Mouse (Mus musculus) gastrocnemius, adult 2 months (tissue): ENCODE measurements around the gene Gse1. TPM values are rescaled to one million over a fixed set of nuclear protein-coding genes. Genes with fewer than 3 reads are reported as not detected.
A peak's percentile ranks its signal among the peaks of the same experiment; 100 is the strongest.

Experiments
- DNase-seq: peaks from one replicate; pipeline ENCODE4 v3.0.0; 2022
- H3K27ac ChIP-seq: fragments of 200-600 bp; 2 replicates; pipeline ENCODE4 v1.8.1; 2022; ENCODE audit warnings: mild to moderate bottlenecking
- H3K4me3 ChIP-seq: fragments of 200-600 bp; 2 replicates; pipeline ENCODE4 v1.8.1; 2022; ENCODE audit warnings: mild to moderate bottlenecking, moderate library complexity
- CTCF ChIP-seq: fragments of 200-600 bp; IDR thresholded peaks from 2 replicates; pipeline ENCODE4 v1.8.1; 2022; ENCODE audit warnings: antibody characterized with exemption, mild to moderate bottlenecking, moderate library complexity
- intact Hi-C: fragments of 180-260 bp; cut with DNase I; formaldehyde crosslinking; loops from one replicate; pipeline ENCODE4 v1.15.1; 2025
- long read RNA-seq, 2 experiments: library from polyadenylated mRNA; stranded (forward); transcript quantifications; one replicate each; pipeline ENCODE4 v2.0.0; 2021
- total RNA-seq, 2 experiments: library from RNA; stranded (reverse); gene quantifications; 2 replicates each; pipeline ENCODE4 v1.2.3; 2021

Gene Gse1
- total RNA-seq = 10 to 100 TPM; 26.5 to 37.3 TPM
- long read RNA-seq, experiment 1, full-length matches to known transcripts = 3 of 13 reads
- long read RNA-seq, experiment 1, partial matches to known transcripts = 3 of 13 reads
- long read RNA-seq, experiment 1, other reads (novel, unspliced or antisense) = 7 of 13 reads
- long read RNA-seq, experiment 2, full-length matches to known transcripts = 2 of 16 reads
- long read RNA-seq, experiment 2, partial matches to known transcripts = 4 of 16 reads
- long read RNA-seq, experiment 2, other reads (novel, unspliced or antisense) = 10 of 16 reads

GRCm38 (mm10) chr8:120227891-120228591, at the start of gene Gse1:
Gene Gse1, plus strand, starts transcription at chr8:120228456.
- intact Hi-C loops = loop anchor here (1.0 to 5.0 kb wide), 2 partner anchors 14 to 41 kb away; no protein-coding TSS in a partner anchor
- peak; percentile 95 for DNase-seq
- Histone ChIP-seq H3K27ac (peak within 1 kb of the TSS; percentile 84), H3K4me3 (peak within 1 kb of the TSS; percentile 83)
- no peak for TF ChIP-seq CTCF

GRCm38 (mm10) chr8:120179027-120179431, 49.2 kb upstream of the Gse1 start:
- intact Hi-C loops = loop anchor here (1.0 to 5.0 kb wide), 4 partner anchors 88 to 439 kb away; no protein-coding TSS in a partner anchor
- peak; percentile 79 for TF ChIP-seq CTCF
- Histone ChIP-seq H3K27ac (peak overlapping the region; percentile 54; the same call in 1 of the 2 replicates), H3K4me3 (peak overlapping the region; percentile 58)
- DNase-seq = peak; percentile 90

GRCm38 (mm10) chr8:120180445-120180970, 47.7 kb upstream of the Gse1 start:
- no peak overlapping the region for H3K4me3 ChIP-seq
- DNase-seq = no peak
- H3K27ac ChIP-seq = no peak overlapping the region
- intact Hi-C loops = loop anchor here (2.0 to 5.0 kb wide), 2 partner anchors 30 to 62 kb away; no protein-coding TSS in a partner anchor
- no peak for TF ChIP-seq CTCF

- no peak for TF ChIP-seq CTCF
- peak overlapping the region; percentile 2; the same call in 1 of the 2 replicates for H3K27ac ChIP-seq
- H3K4me3 ChIP-seq = no peak overlapping the region
- intact Hi-C loops = loop anchor here (2.0 to 5.0 kb wide), 2 partner anchors 30 to 61 kb away; no protein-coding TSS in a partner anchor
- DNase-seq = no peak
Measured at GRCm38 (mm10) chr8:120181274-120181673, 47.0 kb upstream of the Gse1 start.

GRCm38 (mm10) chr8:120181861-120182414, 46.3 kb upstream of the Gse1 start:
- TF ChIP-seq CTCF = peak; percentile 29; the same call in 1 of the 2 replicates

GRCm38 (mm10) chr8:120184366-120184765, 43.9 kb upstream of the Gse1 start:
- H3K27ac ChIP-seq = peak overlapping the region; percentile 2; the same call in 1 of the 2 replicates
- TF ChIP-seq CTCF = no peak
- intact Hi-C loops = loop anchor here (5.0 kb wide), 1 partner anchor 58 kb away; no protein-coding TSS in a partner anchor
- no peak overlapping the region for H3K4me3 ChIP-seq
- peak; percentile 76 for DNase-seq

More at GRCm38 (mm10) chr8:120181861-120182414, 46.3 kb upstream of the Gse1 start:
- intact Hi-C loops = loop anchor here (2.0 to 5.0 kb wide), 2 partner anchors 29 to 60 kb away; no protein-coding TSS in a partner anchor
- Histone ChIP-seq H3K27ac (no peak overlapping the region), H3K4me3 (no peak overlapping the region)
- DNase-seq = no peak

- peak; percentile 67 for DNase-seq
- intact Hi-C loops = loop anchor here (5.0 kb wide), 2 partner anchors 42 to 57 kb away; partner anchors contain the start of gene Gse1
- peak overlapping the region; percentile 13; the same call in 1 of the 2 replicates for H3K4me3 ChIP-seq
- no peak for TF ChIP-seq CTCF
- H3K27ac ChIP-seq = peak overlapping the region; percentile 79
Measured at GRCm38 (mm10) chr8:120184850-120185792, 43.1 kb upstream of the Gse1 start.

GRCm38 (mm10) chr8:120186454-120186853, 41.8 kb upstream of the Gse1 start:
- peak overlapping the region; percentile 79 for H3K27ac ChIP-seq
- TF ChIP-seq CTCF = no peak
- peak; percentile 78 for DNase-seq
- intact Hi-C loops = loop anchor here (5.0 kb wide), 1 partner anchor 41 kb away; the partner anchor contains the start of gene Gse1
- H3K4me3 ChIP-seq = no peak overlapping the region; the same call in 1 of the 2 replicates

- intact Hi-C loops = loop anchor here (5.0 kb wide), 1 partner anchor 39 kb away; the partner anchor contains the start of gene Gse1
- no peak for TF ChIP-seq CTCF
- Histone ChIP-seq H3K4me3 (no peak overlapping the region), H3K27ac (peak overlapping the region; percentile 79)
- peak; percentile 83 for DNase-seq
Measured at GRCm38 (mm10) chr8:120188510-120188909, 39.7 kb upstream of the Gse1 start.

- Histone ChIP-seq H3K27ac (peak overlapping the region; percentile 95), H3K4me3 (no peak overlapping the region)
- TF ChIP-seq CTCF = no peak
- DNase-seq = no peak
- intact Hi-C loops = loop anchor here (5.0 kb wide), 1 partner anchor 38 kb away; the partner anchor contains the start of gene Gse1
Measured at GRCm38 (mm10) chr8:120189440-120189839, 38.8 kb upstream of the Gse1 start.
